Mouse (Mus musculus) layer of hippocampus, postnatal 36 days (tissue): Measurements from ENCODE around the gene As3mt. TPM values are rescaled to one million over a fixed set of nuclear protein-coding genes. Genes with fewer than 3 reads are reported as not detected.
A peak's percentile ranks its signal among the peaks of the same experiment; 100 is the strongest.
"Not testable (repeated sequence)": the region's sequence is repeated elsewhere in the genome, so short reads cannot be mapped to it uniquely, and the experiment has no call there.

Experiments used
- DNase-seq, 2 experiments: peaks; one replicate each; pipeline ENCODE4 v3.0.0; 2022
- total RNA-seq, 2 experiments: library from RNA; stranded (reverse); gene quantifications; 2 replicates each; pipeline ENCODE4 v1.2.3; 2021

As3mt gene
- total RNA-seq, 2 experiments from 2014 or later = 21.3 to 22.4 TPM

- no peak for DNase-seq
Observed at GRCm38 (mm10) chr19:46699011-46699481, 8.2 kb upstream of the As3mt start.

GRCm38 (mm10) chr19:46701156-46701555, 6.1 kb upstream of the As3mt start:
- no peak for DNase-seq

DNA sequence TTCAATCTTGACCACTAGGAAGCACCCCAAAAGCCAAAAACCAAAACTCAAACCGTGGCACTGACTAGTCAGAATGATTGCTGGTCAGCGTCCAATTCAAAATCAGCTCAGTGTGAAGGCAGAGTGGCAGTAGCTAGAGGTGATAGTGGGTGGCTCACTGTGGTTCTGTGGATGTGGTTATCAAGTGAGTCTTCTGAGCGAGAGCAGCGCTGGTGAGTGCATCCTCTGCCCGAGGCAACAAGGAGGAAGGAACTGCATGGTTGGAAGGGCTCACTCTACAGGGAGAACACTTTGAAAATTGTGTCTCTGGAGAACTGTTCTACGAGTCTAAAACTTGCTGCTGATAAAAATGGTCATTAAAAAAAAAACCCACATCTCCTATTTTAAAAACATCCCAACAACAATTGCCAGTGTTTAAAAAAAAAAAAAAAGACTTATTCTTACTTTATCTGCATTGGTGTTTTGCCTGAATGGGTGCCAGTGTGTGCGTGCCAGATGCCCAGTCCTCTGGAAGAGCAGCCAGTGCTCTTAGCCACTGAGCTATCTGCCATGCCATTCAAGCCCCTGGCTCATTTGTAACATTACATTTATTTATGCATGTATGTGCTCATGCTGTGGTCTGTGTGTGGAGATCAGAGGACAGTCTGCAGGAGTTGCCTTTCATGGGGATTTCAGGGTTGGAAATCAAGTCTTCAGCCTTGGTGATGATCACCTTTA, 1.3 kb upstream of the As3mt start:
- no peak for DNase-seq

DNA sequence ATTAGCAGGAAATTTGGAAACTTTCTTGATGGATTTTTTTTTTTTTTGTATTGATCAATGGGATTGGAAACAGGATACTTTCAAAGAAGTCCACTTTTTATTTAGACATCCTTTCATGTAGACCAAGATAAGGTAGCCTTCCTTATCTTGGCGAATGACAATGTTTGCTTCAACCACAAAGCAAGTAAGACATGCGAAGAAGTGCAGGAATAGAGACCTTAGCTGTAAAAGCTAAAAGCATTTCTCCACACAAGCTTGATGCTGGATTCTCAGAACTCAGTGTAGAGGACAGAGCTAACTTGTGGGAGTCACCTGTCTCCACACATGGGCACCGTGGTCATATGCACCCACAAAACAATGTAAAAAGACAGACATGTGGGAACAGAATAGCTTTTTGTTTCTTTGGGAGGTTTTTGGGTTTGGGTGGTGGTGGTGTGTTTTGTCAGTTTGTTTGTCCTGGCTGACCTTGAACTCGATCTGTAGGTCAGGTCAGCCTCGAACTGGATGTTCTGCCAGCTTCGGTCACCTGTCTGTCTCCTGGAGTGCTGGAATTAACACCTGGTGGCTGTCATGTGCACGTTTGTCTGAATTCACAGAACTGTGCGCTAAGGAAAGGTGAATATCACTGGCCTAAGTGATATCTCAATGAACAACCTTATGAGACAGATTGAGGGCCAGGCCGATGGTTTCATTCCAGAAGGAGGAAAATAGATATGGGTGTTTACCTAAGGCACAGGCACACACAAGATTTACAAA, 540 bp upstream of the As3mt start:
- DNase-seq = no peak

GRCm38 (mm10) chr19:46710614-46711013, 3.4 kb downstream of the As3mt start:
- no peak for DNase-seq

DNA sequence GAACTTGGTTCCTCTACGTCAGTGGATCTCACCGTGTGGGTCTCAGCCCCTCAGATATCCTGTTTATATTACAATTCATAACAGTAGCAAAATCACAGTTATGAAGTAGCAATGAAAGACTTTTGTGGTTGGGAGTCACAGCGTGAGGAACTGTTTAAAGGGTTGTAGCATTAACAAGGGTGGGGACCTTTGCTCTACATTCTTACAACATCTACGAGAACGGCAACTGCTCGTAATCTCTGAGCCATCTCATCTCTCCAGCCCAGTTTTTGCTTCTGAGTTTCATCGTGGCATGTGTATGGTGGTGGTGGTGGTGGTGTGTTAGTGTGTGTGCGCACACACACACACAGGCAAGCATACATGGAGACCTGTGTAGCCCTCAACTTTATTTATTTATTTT, 7.0 kb downstream of the As3mt start:
- no peak for DNase-seq

GRCm38 (mm10) chr19:46715016-46715415, 7.8 kb downstream of the As3mt start:
- no peak for DNase-seq

- DNase-seq = no peak
Observed at GRCm38 (mm10) chr19:46718150-46718549, 10.9 kb downstream of the As3mt start.

DNA sequence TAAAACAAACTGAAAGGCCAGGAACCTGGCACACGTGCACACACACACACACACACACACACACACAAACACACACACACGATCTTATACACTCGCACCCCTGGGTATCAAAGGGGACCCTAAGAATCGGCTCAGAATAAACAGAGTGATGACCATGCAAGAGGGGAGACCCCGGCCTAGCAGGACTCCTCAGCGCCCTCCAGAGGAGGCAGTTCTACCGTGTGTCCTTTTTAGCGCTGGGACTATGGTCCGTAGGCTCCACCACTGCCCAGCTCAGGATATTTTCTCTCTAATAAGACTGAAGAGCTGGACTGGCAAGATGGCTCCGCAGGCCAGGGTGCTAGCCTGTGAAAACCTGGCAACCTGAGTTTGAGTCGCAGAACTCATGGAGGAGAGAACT, 17.2 kb downstream of the As3mt start:
- DNase-seq = no peak

- DNase-seq = no peak
Observed at GRCm38 (mm10) chr19:46726142-46726541, 18.9 kb downstream of the As3mt start.

- no peak for DNase-seq
Observed at GRCm38 (mm10) chr19:46727140-46727736, 20.0 kb downstream of the As3mt start.

GRCm38 (mm10) chr19:46727945-46728540, 20.8 kb downstream of the As3mt start:
- no peak for DNase-seq

DNA sequence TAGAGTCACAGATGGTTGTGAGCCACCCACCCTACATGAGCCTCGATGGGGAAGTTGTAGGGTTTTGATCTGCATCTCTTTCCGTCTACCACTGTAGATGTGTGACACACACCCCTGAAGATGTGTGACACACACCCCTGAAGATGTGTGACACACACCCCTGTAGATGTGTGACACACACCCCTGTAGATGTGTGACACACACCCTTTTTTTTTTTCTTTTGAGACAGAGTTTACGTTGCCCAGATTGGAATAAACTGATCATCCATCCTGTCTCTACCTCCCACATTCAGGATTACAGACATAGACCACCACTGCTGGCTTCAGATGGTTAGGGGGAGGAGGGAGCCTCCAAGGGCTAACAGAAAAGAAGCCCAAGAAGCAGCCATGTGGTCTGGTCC, 21.7 kb downstream of the As3mt start:
- no peak for DNase-seq

- DNase-seq = no peak
Observed at GRCm38 (mm10) chr19:46731351-46731750, 24.1 kb downstream of the As3mt start.

GRCm38 (mm10) chr19:46732673-46733072, 25.4 kb downstream of the As3mt start:
- DNase-seq = not testable (repeated sequence)

DNA sequence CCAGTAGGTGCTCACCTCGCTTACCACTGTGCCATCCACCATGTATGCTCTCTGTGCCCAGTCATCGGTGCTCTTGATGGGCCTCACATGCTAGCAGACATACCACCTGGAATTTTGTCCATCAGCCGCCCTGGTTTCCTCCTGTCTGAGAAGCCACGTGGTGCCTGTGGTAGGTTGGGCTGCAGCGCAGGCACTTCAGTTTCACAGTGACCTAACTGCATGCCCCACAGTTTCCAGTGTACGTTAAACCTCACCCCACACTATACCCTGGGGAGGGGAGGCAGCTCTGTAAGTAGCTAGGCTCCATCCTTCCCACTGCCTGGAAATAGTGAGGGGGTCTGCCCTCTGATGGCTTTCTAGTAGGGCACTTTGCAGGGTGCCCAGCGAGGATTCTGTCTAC, 26.4 kb downstream of the As3mt start:
- DNase-seq = no peak

DNA sequence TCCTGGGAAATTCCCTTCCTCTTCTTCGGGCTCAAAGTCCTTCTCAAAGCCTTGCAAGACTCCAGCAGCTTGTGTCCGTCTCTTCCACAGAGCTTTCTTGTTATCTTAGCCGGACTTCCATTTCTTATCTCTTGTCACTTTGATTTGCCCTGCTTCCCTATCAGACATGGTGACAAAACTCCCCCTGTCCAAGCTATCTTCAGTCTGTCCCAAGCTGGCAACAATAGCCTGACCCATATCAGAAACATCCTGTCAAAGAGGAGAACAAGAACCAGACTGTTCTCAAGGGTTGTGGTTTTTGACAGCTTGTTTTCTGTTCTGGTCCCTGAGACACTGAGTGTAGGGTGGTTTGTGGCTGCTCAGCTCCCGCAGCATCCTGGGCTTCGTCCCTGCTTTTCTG, 28.0 kb downstream of the As3mt start:
- no peak for DNase-seq

GRCm38 (mm10) chr19:46737106-46737505, 29.8 kb downstream of the As3mt start:
- no peak for DNase-seq

GRCm38 (mm10) chr19:46740341-46741008, 33.2 kb downstream of the As3mt start:
- DNase-seq = peak in 1 of 2 experiments; percentile 66

DNA sequence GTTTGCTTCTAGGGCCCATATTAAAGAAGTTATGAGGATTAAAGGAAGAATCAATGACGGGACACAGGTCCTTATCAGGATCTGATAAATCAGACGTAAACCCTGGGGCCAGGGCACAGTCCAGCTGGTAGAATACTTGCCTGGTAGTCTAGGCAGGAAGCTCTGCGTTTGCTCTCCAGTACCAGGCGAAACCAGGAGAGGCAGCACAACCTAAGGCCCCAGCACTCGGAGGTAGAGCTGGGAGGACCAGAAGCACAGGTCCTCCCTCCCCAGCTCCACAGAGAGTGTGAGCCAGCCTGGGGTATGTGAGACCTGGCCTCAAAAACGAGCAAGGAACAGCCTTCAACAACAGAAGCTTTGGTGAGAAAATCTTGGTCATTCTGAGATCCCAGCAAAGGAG, 34.3 kb downstream of the As3mt start:
- no peak for DNase-seq

- no peak for DNase-seq
Observed at GRCm38 (mm10) chr19:46744681-46745080, 37.4 kb downstream of the As3mt start.

DNA sequence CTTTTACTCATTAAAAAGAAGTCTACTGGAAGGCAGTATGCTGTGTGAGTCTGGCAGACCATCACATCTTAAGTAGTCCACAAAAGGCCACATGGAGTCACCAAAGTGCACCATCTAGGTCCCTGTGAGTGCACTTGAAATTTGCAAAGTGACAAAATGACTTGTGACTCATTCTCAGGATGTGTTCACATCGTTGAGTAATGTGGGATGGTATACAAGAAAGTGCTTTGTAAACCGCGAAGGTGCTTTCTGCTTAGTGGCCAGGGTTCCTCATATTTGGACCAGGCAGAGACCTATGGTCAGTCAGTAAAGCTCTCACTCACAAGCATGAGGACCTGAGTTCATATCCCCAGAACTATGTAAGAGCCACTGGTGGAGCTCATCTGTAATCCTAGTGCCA, 40.5 kb downstream of the As3mt start:
- DNase-seq = no peak

DNA sequence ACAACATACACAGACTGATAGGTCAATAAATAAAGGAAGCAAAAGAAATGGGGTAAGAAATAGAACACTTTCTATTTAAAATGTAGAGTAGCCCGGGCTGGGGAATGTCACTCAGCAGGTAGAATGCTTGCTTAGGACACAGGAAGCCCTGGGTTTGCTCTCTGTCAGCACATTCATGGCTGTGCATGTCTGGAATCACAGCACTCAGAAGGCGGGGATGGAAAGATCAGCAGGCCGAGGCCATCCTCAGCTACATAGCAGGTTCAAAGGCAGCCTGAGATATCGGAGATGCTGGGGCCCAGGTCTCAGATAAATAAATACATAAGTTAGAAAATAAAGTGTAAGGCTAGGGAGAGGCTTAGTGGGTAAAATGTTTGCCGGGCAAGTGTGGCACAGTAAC, 45.0 kb downstream of the As3mt start:
- no peak for DNase-seq
